Comparison of ENCODE assay signal across 24 mouse cellular contexts in the genomic region with DNA sequence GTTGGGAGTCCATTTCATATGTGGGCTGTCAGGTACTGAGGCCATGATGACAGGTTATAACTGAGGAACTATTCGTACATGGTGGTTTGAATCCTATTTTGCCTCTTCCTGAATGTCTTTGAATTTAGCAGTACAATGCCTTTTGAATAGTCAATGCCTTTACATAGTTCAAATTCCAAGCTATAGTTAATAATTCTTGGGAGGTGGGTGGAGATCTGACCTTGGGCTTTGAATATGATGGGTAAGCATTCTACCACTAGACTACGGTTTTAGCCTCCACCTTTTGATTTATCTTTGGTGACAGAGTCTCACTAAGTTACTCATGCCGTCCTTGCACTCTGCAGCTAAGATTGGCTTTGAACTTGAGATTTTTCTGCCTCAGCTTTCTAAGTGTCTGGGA. TPM values are rescaled to one million over a fixed set of nuclear protein-coding genes. Genes with fewer than 3 reads are reported as not detected.
DNase-seq lines count a peak whose midpoint lies in the region; TF ChIP-seq lines count a peak whose summit lies in the region.
"Had no signal": no experiment of that assay in that cellular context is flagged by ENCODE, and none has a peak within 500 bp of the region (broad histone marks: within the 10 kb centered on the region; RNA-seq: fewer than 3 reads in every experiment).

No protein-coding gene starts in this region.

- H3K4me1 ChIP-seq in kidney, adult 2 months (ENCODE audit: control insufficient read depth, insufficient read depth, low read length) = peaks cover 6% of the 10 kb centered on the region
- H3K4me1 ChIP-seq: embryonic facial prominence, embryonic 10.5 days; embryonic facial prominence, embryonic 12.5 days; forebrain, embryonic 13.5 days had no signal

- H3K4me3 ChIP-seq in kidney, adult 2 months (ENCODE audit: insufficient read depth, low read depth, low read length) = no peak overlapping the region
- H3K4me3 ChIP-seq: embryonic facial prominence, embryonic 10.5 days; embryonic facial prominence, embryonic 12.5 days; forebrain, embryonic 13.5 days had no signal

- TF ChIP-seq POLR2A in kidney, adult 2 months (IDR thresholded peaks at IDR 0.05; ENCODE audit: low read depth, low read length) = no peak

- no peak overlapping the region for H3K27ac ChIP-seq in kidney, adult 2 months (ENCODE audit: insufficient read depth, low read depth, low read length)
- H3K27ac ChIP-seq: embryonic facial prominence, embryonic 10.5 days; embryonic facial prominence, embryonic 12.5 days; forebrain, embryonic 13.5 days had no signal

- WGBS in kidney, adult 2 months = 57% methylated on average over 3 of the region's 3 CpGs

- peak; percentile 22 for DNase-seq in heart, adult 11 months
- no peak for DNase-seq in heart, adult 9 months (ENCODE audit: low spot score in 2 of 2)
- DNase-seq in kidney, adult 2 months = peak; percentile 76
- DNase-seq in kidney, postnatal 10 days = no peak
- peak; percentile 72 for DNase-seq in kidney, adult 9 months
- DNase-seq in kidney, adult 18-20 months = no peak
- DNase-seq in kidney, postnatal 14 days = peak; percentile 21
- no peak for DNase-seq in kidney, postnatal 25 days
- DNase-seq: adrenal gland, adult 8-10 months; adrenal gland, postnatal 14 days; adrenal gland, postnatal 36 days; B cell, adult 2 months; cerebellum, adult 11-12 months; cerebellum, adult 2 months; cerebellum, adult 9-10 months; cerebellum, postnatal 10 days; cerebellum, postnatal 25 days had no signal

- H3K36me3 ChIP-seq in kidney, adult 2 months (ENCODE audit: control insufficient read depth, insufficient read depth, low read length) = no peaks in the 10 kb centered on the region
- H3K36me3 ChIP-seq: embryonic facial prominence, embryonic 10.5 days; embryonic facial prominence, embryonic 12.5 days; G1E had no signal

- no peak for TF ChIP-seq CTCF in kidney, adult 2 months (conservative IDR thresholded peaks at IDR 0.05; ENCODE audit: insufficient read depth, insufficient read length, low read depth, low read length)

- no peaks in the 10 kb centered on the region; the same call in 1 of the 2 replicates for H3K27me3 ChIP-seq in kidney, adult 2 months (replicated peaks; ENCODE audit: control insufficient read depth, insufficient read depth, low read length)
- H3K27me3 ChIP-seq: CH12.LX; embryonic facial prominence, embryonic 12.5 days; forebrain, embryonic 13.5 days had no signal

RNA-seq across cellular contexts. Expression of a gene that starts 55.0 kb away (rescaled TPM):
- polyA plus RNA-seq in kidney, adult 2 months (2012; rRNA removed) = 14.3 and 19.2 TPM in 2 replicates
- polyA plus RNA-seq: activated CD4-positive, CD25-positive, alpha-beta regulatory T cell, adult 4 months; CD4-positive, CD25-positive, alpha-beta regulatory T cell, adult 4 months; G1E had no signal

Comparison
In these comparisons a context has a peak if more than half of its experiments do, and no peak if none do; other contexts are left out.
1. DNase-seq: peak in heart, adult 11 months (single experiment), kidney, adult 2 months (single experiment), kidney, adult 9 months (single experiment) and kidney, postnatal 14 days (single experiment); none in heart, adult 9 months (0 of 2), kidney, postnatal 10 days (single experiment), kidney, adult 18-20 months (single experiment) and kidney, postnatal 25 days (0 of 2).